Mouse (Mus musculus) megakaryocyte-erythroid progenitor cell, adult 5-6 weeks (primary cell): ENCODE data around the gene Selenoo. TPM values are rescaled to one million over a fixed set of nuclear protein-coding genes. Genes with fewer than 3 reads are reported as not detected.

Experiments
- ATAC-seq: replicated peaks from 2 replicates; pipeline ENCODE4 v1.8.0; 2016; ENCODE audit warnings: mild to moderate bottlenecking, inconsistent platforms; ENCODE audit not compliant: severe bottlenecking, poor library complexity, low FRiP score, low TSS enrichment
- total RNA-seq, 2 experiments: library from RNA; stranded (forward) in 1 of 2; stranded (reverse) in 1 of 2; fragments of 200-1000, 215-1000 nt in 1 of 2; fragments of >200 nt in 1 of 2; fragmentation: Nextera tagmentation in 1 of 2; gene quantifications; 2 replicates each; pipeline ENCODE4 v1.2.3; 2014 to 2017

Gene Selenoo
- total RNA-seq, 2 experiments from 2014 or later: 15.3 to 18.5 TPM

DNA sequence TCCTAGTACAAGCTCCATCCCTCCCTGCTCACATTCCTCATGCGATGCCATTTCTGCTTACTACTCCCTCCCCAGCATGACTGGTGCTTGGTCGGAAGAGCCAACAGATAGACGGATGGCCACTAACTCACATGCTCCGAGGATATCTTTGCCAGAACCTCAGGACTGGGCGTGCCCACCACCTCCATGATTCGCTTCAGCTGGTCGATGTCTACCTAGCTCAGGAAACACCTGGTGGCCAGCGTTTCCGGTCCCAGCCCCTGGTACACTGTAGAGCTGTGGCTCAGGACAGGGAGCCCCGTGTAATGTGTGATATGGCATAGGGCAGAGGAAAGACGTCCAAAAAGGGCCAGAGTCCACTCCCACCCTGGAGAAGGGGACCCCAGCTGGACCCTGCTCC lies 56.1 kb downstream of the Selenoo start:
- no peak for ATAC-seq

DNA sequence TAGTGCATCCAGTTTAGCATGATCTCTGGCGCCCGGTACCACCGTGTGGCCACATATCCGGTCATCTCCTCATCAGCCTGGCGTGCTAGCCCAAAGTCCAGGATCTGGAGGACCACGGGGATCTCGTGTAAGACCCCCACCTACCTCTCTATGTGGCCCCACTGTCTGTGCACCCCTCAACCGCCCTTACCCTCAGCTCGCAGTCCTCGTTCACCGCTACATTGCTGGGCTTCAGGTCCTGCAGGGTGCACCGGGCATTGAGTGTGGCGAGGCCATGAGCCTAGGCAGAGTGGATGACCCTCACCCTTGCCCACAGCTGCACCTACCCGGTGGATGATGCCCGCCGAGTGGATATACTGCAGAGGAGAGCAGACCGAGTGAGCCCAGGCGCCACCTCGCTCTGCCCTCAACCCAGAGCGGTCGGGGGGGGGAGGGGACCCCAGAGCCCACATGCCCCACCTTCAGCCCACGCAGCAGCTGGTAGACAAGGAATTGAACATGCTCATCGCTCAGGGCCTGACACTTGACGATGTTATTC lies 57.0 kb downstream of the Selenoo start:
- no peak for ATAC-seq

DNA sequence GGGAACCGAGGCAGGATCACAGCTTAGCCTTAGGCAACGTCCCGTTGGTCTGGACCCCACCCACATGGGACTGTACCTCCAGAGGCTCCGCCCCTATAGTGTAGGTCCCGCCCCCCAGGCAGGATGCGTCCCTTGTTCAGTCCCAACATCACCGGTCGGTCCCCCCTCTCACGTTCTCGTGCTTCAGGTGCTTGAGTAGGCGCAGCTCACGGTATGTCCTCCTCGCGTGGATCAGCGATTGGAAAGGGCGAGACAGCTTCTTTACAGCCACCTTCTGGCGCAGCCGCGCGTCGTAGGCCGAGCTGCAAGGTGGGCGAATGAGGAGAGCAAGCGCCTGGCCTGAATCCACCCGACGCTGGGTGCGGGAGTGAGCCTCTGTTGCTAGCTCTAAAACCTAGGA lies 57.7 kb downstream of the Selenoo start:
- ATAC-seq: 0 out of 2 replicates have a peak, but pooled peaks have one; percentile 25

DNA sequence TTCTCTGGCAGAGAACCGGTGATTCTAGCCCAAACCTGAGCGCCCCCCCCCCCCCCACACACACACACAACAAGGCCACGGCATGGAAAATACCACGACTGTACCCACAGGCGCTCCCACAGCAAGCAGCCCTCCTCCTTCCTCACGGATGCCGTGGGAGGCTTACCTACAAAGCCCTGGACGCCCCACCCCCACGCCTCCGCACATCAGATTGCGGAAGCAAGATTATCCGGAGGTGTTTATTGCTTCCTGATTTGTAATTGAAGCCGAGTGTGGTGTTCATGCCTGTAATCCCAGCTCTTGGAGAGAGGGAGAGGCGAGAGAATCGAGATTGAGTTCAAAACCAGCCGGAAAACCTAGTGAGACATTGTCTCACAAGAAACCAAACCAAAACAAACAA lies 58.1 kb downstream of the Selenoo start:
- ATAC-seq: no peak

DNA sequence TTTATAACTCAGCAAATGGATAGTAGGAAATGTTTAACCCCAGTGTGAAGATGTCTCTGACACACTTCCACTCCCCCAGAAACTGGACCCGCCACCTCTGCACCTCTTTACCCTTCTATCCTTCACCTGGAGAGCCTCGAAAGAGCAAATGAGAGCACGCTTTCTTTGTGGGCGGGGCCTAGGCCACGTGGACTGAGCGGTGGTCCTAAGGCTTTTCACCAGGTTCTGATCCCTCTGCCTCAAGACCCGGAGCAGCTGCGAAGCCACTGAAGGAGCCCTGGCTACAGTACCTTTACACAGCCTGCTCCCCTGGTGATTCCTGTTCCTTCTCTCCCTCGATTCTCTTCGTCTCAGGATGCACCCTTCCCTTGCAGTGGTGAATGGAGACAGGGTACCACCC lies 58.6 kb downstream of the Selenoo start:
- no peak for ATAC-seq

DNA sequence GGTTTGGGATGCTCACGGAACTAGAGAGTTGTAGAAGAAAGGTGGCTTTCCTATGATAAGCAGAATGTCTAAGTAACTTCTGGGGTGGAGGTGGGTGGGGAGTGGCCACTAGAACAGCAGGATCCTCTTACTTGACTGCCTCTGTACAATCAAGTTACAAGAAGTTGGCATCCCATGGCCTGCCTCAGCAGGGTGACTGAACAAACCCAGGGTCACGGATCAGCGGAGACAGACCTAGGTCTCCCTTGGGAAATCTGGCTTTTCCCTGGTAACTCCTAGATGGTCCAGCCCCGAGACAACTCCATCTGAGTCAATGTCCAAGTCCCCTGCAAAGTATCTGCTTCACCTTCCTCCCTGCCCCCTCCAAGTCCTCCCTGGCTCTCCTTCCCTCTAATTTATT lies 59.0 kb downstream of the Selenoo start:
- no peak for ATAC-seq

DNA sequence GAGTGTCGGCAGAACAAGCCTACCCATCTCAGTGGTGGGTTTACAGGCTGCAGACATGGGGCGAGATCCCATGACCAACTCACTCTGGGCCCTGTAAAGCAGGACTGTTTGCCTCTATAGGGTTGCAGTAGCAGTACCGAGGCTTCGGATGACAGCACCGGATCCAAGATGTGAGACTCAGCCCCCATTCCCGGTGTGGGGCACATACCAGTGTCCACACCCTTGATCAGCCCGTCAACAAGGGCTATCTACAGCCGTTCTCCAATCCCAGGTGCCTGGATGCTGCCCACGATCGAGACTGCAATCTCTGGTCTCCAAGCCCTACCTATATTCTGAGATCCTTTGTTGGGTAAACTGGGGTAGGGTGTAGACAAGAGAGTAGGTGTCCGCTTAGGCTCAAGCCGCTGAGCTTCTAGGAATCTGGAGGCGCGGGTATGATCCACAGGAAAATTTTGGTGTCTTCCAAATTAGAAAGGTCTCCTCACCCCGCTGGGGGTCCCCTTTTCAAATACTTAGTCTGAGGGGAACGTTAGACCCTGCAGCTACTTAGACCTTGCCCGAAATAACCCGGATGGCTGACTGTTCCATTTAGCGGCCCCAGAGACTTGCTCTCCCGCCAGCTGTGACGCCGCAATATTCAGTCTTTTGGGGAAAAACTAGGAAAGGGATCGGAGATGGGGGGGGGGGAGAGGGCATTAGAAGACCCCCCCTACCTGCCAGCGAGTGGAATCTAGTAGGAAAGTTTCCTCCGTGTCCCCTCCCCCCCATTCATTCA lies 59.8 kb downstream of the Selenoo start:
- ATAC-seq: no peak

DNA sequence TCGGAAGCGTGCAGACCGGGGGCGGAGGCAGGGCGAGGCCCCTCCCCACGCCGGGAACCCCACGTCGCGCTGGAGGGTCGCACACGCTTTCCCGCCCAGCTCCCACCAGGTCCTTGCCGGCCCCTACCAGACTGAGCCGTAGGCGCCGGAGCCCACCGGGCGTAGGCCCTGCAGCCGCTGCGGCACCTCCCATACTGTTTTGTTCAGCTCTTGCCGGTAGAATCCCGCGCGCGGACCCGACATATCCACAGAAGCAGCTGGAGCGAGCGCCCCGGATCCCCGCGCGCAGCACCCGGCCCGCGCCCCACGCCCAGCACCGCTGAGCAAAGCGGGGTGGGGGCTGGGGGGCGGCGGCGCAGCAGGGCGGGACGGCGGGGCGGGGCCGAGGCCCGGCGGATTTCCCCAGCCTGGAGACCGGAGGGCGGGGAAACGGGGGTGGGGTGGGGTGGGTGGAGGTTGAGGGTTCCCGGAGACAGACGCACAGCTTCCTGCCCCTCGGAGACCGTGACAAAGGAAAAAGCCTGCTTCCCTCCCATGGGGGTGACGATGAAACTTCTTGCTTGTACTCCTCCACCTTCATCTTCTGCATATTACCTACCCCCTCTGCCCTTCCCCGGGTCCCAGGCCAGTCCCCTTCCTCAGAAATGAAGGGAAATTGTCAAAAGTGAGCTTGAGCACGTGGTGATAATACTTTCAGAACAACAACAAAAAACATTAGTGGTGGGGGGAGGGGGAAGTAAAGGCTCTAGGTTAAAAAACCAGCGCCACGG lies 60.6 kb downstream of the Selenoo start, which contains the start of gene Mapk11:
TSS of gene Mapk11 (minus strand) at position 358 of the 770 bp plus-strand sequence.
- no peak for ATAC-seq

Other genes with a start within 250 kb of the Selenoo start
- 5.1 and 6.4 TPM in 2 replicates for gene Pim3, start 226.9 kb upstream of the Selenoo start, total RNA-seq (2014; fragmentation: Nextera tagmentation)
- 5.5 and 12.5 TPM in 2 replicates for gene Pim3, start 226.9 kb upstream of the Selenoo start, total RNA-seq (2017)
- not detected in 2 replicates for gene Ttll8, start 134.7 kb upstream of the Selenoo start, total RNA-seq (2014; fragmentation: Nextera tagmentation)
- gene Ttll8, start 134.7 kb upstream of the Selenoo start, total RNA-seq (2017): not detected in 2 replicates
- not detected in 2 replicates for gene Mlc1, start 110.1 kb upstream of the Selenoo start, total RNA-seq (2014; fragmentation: Nextera tagmentation)
- not detected in 2 replicates for gene Mlc1, start 110.1 kb upstream of the Selenoo start, total RNA-seq (2017)
- gene Mov10l1, start 106.2 kb upstream of the Selenoo start, total RNA-seq (2014; fragmentation: Nextera tagmentation): not detected in 2 replicates
- not detected in 2 replicates for gene Mov10l1, start 106.2 kb upstream of the Selenoo start, total RNA-seq (2017)
- not detected in 2 replicates for gene Panx2, start 29.4 kb upstream of the Selenoo start, total RNA-seq (2014; fragmentation: Nextera tagmentation)
- not detected in 2 replicates for gene Panx2, start 29.4 kb upstream of the Selenoo start, total RNA-seq (2017)
- 15.8 and 26.3 TPM in 2 replicates for gene Trabd, start 14.0 kb upstream of the Selenoo start, total RNA-seq (2014; fragmentation: Nextera tagmentation)
- gene Trabd, start 14.0 kb upstream of the Selenoo start, total RNA-seq (2017): 11.9 and 17.5 TPM in 2 replicates
- 34.1 and 39.1 TPM in 2 replicates for gene Tubgcp6, start 34.0 kb downstream of the Selenoo start, total RNA-seq (2014; fragmentation: Nextera tagmentation)
- 14.7 and 22.4 TPM in 2 replicates for gene Tubgcp6, start 34.0 kb downstream of the Selenoo start, total RNA-seq (2017)
- 25.6 and 32.8 TPM in 2 replicates for gene Hdac10, start 39.6 kb downstream of the Selenoo start, total RNA-seq (2014; fragmentation: Nextera tagmentation)
- 15.6 and 20.1 TPM in 2 replicates for gene Hdac10, start 39.6 kb downstream of the Selenoo start, total RNA-seq (2017)
- not detected in 2 replicates for gene Mapk12, start 51.6 kb downstream of the Selenoo start, total RNA-seq (2014; fragmentation: Nextera tagmentation)
- gene Mapk12, start 51.6 kb downstream of the Selenoo start, total RNA-seq (2017): 2.1 TPM in 1 of 2 replicates, not detected in the other
- gene Mapk11, start 60.5 kb downstream of the Selenoo start, total RNA-seq (2014; fragmentation: Nextera tagmentation): 0.11 TPM in 1 of 2 replicates, not detected in the other
- 0.27 and 3.5 TPM in 2 replicates for gene Mapk11, start 60.5 kb downstream of the Selenoo start, total RNA-seq (2017)
- 2.3 and 3.6 TPM in 2 replicates for gene Plxnb2, start 91.7 kb downstream of the Selenoo start, total RNA-seq (2014; fragmentation: Nextera tagmentation)
- gene Plxnb2, start 91.7 kb downstream of the Selenoo start, total RNA-seq (2017): 0.34 and 1.7 TPM in 2 replicates
- gene Dennd6b, start 107.4 kb downstream of the Selenoo start, total RNA-seq (2014; fragmentation: Nextera tagmentation): 9.8 and 14.1 TPM in 2 replicates
- gene Dennd6b, start 107.4 kb downstream of the Selenoo start, total RNA-seq (2017): 1.3 and 4.6 TPM in 2 replicates
- gene Ppp6r2, start 122.5 kb downstream of the Selenoo start, total RNA-seq (2014; fragmentation: Nextera tagmentation): 56.3 and 72.3 TPM in 2 replicates
- 29.4 and 145 TPM in 2 replicates for gene Ppp6r2, start 122.5 kb downstream of the Selenoo start, total RNA-seq (2017)
- gene Sbf1, start 226.2 kb downstream of the Selenoo start, total RNA-seq (2014; fragmentation: Nextera tagmentation): 161 and 193 TPM in 2 replicates
- 34.6 and 83.9 TPM in 2 replicates for gene Sbf1, start 226.2 kb downstream of the Selenoo start, total RNA-seq (2017)
- gene Adm2, start 233.6 kb downstream of the Selenoo start, total RNA-seq (2014; fragmentation: Nextera tagmentation): not detected in 2 replicates
- gene Adm2, start 233.6 kb downstream of the Selenoo start, total RNA-seq (2017): not detected in 2 replicates
- not detected in 2 replicates for gene Miox, start 245.3 kb downstream of the Selenoo start, total RNA-seq (2014; fragmentation: Nextera tagmentation)
- not detected in 2 replicates for gene Miox, start 245.3 kb downstream of the Selenoo start, total RNA-seq (2017)